Mouse (Mus musculus) heart, embryonic 13.5 days (tissue): Measurements from ENCODE around the gene Hoxb8. TPM values are rescaled to one million over a fixed set of nuclear protein-coding genes. Genes with fewer than 3 reads are reported as not detected.

Experiments
- ATAC-seq: fragments of 200-750 bp; cut with Nextera tagmentation; 2 replicates; pipeline ENCODE4 v1.8.0; 2017; ENCODE audit warnings: moderate TSS enrichment; ENCODE audit not compliant: insufficient number of reproducible peaks, low FRiP score, low TSS enrichment; ENCODE audit errors: extremely low read depth
- H3K27ac ChIP-seq: fragments of 300-500 bp; sonication (generic); replicated peaks from 2 replicates; pipeline ENCODE4 v1.5.1; 2015; ENCODE audit warnings: moderate library complexity, mild to moderate bottlenecking, inconsistent platforms
- H3K27me3 ChIP-seq: fragments of 300-500 bp; sonication (generic); replicated peaks from 2 replicates; pipeline ENCODE4 v1.6.1; 2015; ENCODE audit warnings: mild to moderate bottlenecking, inconsistent platforms
- H3K36me3 ChIP-seq: fragments of 300-500 bp; sonication (generic); 2 replicates; pipeline ENCODE4 v1.6.1; 2015; ENCODE audit warnings: mild to moderate bottlenecking, inconsistent platforms
- H3K4me1 ChIP-seq: fragments of 300-500 bp; sonication (generic); 2 replicates; pipeline ENCODE4 v1.6.1; 2015; ENCODE audit warnings: inconsistent platforms
- H3K4me2 ChIP-seq: fragments of 300-500 bp; sonication (generic); 2 replicates; pipeline ENCODE4 v1.6.1; 2015; ENCODE audit warnings: inconsistent platforms, mild to moderate bottlenecking, moderate library complexity
- H3K4me3 ChIP-seq: fragments of 300-500 bp; sonication (generic); 2 replicates; pipeline ENCODE4 v1.5.1; 2015; ENCODE audit warnings: moderate library complexity, mild to moderate bottlenecking, inconsistent platforms
- H3K9ac ChIP-seq: fragments of 300-500 bp; sonication (generic); 2 replicates; pipeline ENCODE4 v1.6.1; 2015; ENCODE audit warnings: inconsistent platforms, mild to moderate bottlenecking, moderate library complexity
- H3K9me3 ChIP-seq: fragments of 300-500 bp; sonication (generic); 2 replicates; pipeline ENCODE4 v1.6.1; 2016; ENCODE audit warnings: inconsistent platforms
- WGBS: fragments of 180-500 bp; shearing (Covaris S2); methylation state at CpG from one replicate; pipeline ENCODE4 v1.1.7; 2015; ENCODE audit warnings: mixed read lengths; 5-methylcytosine and 5-hydroxymethylcytosine counted together
- polyA plus RNA-seq: library from polyadenylated mRNA; unstranded; fragments of >200 nt; fragmentation: Nextera tagmentation; extraction: Ambion mirVana; gene quantifications from 2 replicates; pipeline ENCODE4 v1.2.1, GENCODE M21; 2015

Hoxb8 gene
- polyA plus RNA-seq, 1 experiment from 2014 or later = not detected

GRCm38 (mm10) chr11:96321846-96322245, 40.1 kb downstream of the Hoxb8 start:
- no peak overlapping the region for H3K4me3 ChIP-seq
- peak overlapping the region; percentile 48; the same call in 1 of the 2 replicates for H3K9ac ChIP-seq
- peaks cover 10% of the 10 kb centered on the region for H3K4me1 ChIP-seq
- peak overlapping the region; percentile 41; the same call in 1 of the 2 replicates for H3K4me2 ChIP-seq
- H3K27ac ChIP-seq = 0 out of 2 replicates have a peak overlapping the region, but pooled peaks have one; percentile 8
- H3K36me3 ChIP-seq = no peaks in the 10 kb centered on the region
- peaks cover 100% of the 10 kb centered on the region for H3K27me3 ChIP-seq
- WGBS = 25% methylated on average over 5 of the region's 5 CpGs
- no peak for ATAC-seq
- H3K9me3 ChIP-seq = no peaks in the 10 kb centered on the region

GRCm38 (mm10) chr11:96322738-96323137, 41.0 kb downstream of the Hoxb8 start:
- ATAC-seq = no peak
- Histone ChIP-seq H3K4me1 (peaks cover 10% of the 10 kb centered on the region), H3K27me3 (peaks cover 100% of the 10 kb centered on the region), H3K27ac (peak overlapping the region; percentile 45; the same call in 1 of the 2 replicates), H3K9ac (peak overlapping the region; percentile 48), H3K36me3 (no peaks in the 10 kb centered on the region), H3K4me3 (peak overlapping the region; percentile 10; the same call in 1 of the 2 replicates), H3K4me2 (peak overlapping the region; percentile 41), H3K9me3 (no peaks in the 10 kb centered on the region)
- WGBS = 20% methylated on average over 6 of the region's 6 CpGs

- Histone ChIP-seq H3K27me3 (peaks cover 100% of the 10 kb centered on the region), H3K9ac (peak within 1 kb of the TSS; percentile 48), H3K4me3 (peak within 1 kb of the TSS; percentile 10; the same call in 1 of the 2 replicates), H3K9me3 (no peaks in the 10 kb centered on the region), H3K4me2 (peak within 1 kb of the TSS; percentile 41), H3K4me1 (peaks cover 10% of the 10 kb centered on the region), H3K27ac (peak within 1 kb of the TSS; percentile 45), H3K36me3 (no peaks in the 10 kb centered on the region)
- 25% methylated on average over 10 of the region's 10 CpGs for WGBS
- no peak for ATAC-seq
Observed at GRCm38 (mm10) chr11:96323154-96323553, 41.4 kb downstream of the Hoxb8 start, which contains the start of gene Hoxb3. TSS of gene Hoxb3 (plus strand) at chr11:96323326.

- H3K9me3 ChIP-seq = no peaks in the 10 kb centered on the region
- H3K27me3 ChIP-seq = peaks cover 100% of the 10 kb centered on the region
- H3K4me2 ChIP-seq = peak overlapping the region; percentile 41
- no peak for ATAC-seq
- peak overlapping the region; percentile 42 for H3K9ac ChIP-seq
- peaks cover 4% of the 10 kb centered on the region; the same call in 1 of the 2 replicates for H3K4me1 ChIP-seq
- WGBS = 5% methylated on average over 5 of the region's 5 CpGs
- peak overlapping the region; percentile 8; the same call in 1 of the 2 replicates for H3K4me3 ChIP-seq
- peak overlapping the region; percentile 45 for H3K27ac ChIP-seq
- no peaks in the 10 kb centered on the region for H3K36me3 ChIP-seq
Observed at GRCm38 (mm10) chr11:96324125-96324524, 42.4 kb downstream of the Hoxb8 start.

- H3K4me1 ChIP-seq = no peaks in the 10 kb centered on the region; the same call in 1 of the 2 replicates
- H3K27me3 ChIP-seq = peaks cover 100% of the 10 kb centered on the region
- peak overlapping the region; percentile 67 for H3K9ac ChIP-seq
- no peak for ATAC-seq
- H3K36me3 ChIP-seq = no peaks in the 10 kb centered on the region
- WGBS = 8% methylated on average over 8 of the region's 8 CpGs
- peak overlapping the region; percentile 49 for H3K4me2 ChIP-seq
- peak overlapping the region; percentile 23 for H3K4me3 ChIP-seq
- H3K27ac ChIP-seq = peak overlapping the region; percentile 45; the same call in 1 of the 2 replicates
- no peaks in the 10 kb centered on the region for H3K9me3 ChIP-seq
Observed at GRCm38 (mm10) chr11:96324965-96325364, 43.3 kb downstream of the Hoxb8 start.

GRCm38 (mm10) chr11:96325747-96326212, 44.1 kb downstream of the Hoxb8 start:
- H3K4me3 ChIP-seq = peak overlapping the region; percentile 23
- WGBS = 5% methylated on average over 22 of the region's 22 CpGs

GRCm38 (mm10) chr11:96326705-96327104, 45.0 kb downstream of the Hoxb8 start:
- Histone ChIP-seq H3K9me3 (no peaks in the 10 kb centered on the region), H3K27me3 (peaks cover 100% of the 10 kb centered on the region), H3K36me3 (no peaks in the 10 kb centered on the region), H3K4me3 (peak overlapping the region; percentile 9; the same call in 1 of the 2 replicates), H3K27ac (peak overlapping the region; percentile 15; the same call in 1 of the 2 replicates), H3K9ac (peak overlapping the region; percentile 44; the same call in 1 of the 2 replicates), H3K4me1 (no peaks in the 10 kb centered on the region; the same call in 1 of the 2 replicates), H3K4me2 (peak overlapping the region; percentile 49)
- ATAC-seq = no peak
- 8% methylated on average over 12 of the region's 12 CpGs for WGBS

More at GRCm38 (mm10) chr11:96325747-96326212, 44.1 kb downstream of the Hoxb8 start:
- peak overlapping the region; percentile 67 for H3K9ac ChIP-seq
- ATAC-seq = no peak
- H3K9me3 ChIP-seq = no peaks in the 10 kb centered on the region
- no peaks in the 10 kb centered on the region for H3K36me3 ChIP-seq
- peak overlapping the region; percentile 49 for H3K4me2 ChIP-seq
- peak overlapping the region; percentile 45; the same call in 1 of the 2 replicates for H3K27ac ChIP-seq
- peaks cover 100% of the 10 kb centered on the region for H3K27me3 ChIP-seq
- H3K4me1 ChIP-seq = no peaks in the 10 kb centered on the region; the same call in 1 of the 2 replicates

GRCm38 (mm10) chr11:96327122-96327521, 45.4 kb downstream of the Hoxb8 start:
- Histone ChIP-seq H3K9ac (0 out of 2 replicates have a peak overlapping the region, but pooled peaks have one; percentile 44), H3K4me1 (no peaks in the 10 kb centered on the region; the same call in 1 of the 2 replicates), H3K36me3 (no peaks in the 10 kb centered on the region), H3K4me2 (peak overlapping the region; percentile 49), H3K9me3 (no peaks in the 10 kb centered on the region), H3K4me3 (no peak overlapping the region), H3K27ac (0 out of 2 replicates have a peak overlapping the region, but pooled peaks have one; percentile 17), H3K27me3 (peaks cover 100% of the 10 kb centered on the region)
- no peak for ATAC-seq
- 14% methylated on average over 7 of the region's 7 CpGs for WGBS

- no peak overlapping the region for H3K9ac ChIP-seq
- H3K4me2 ChIP-seq = peak overlapping the region; percentile 49
- no peaks in the 10 kb centered on the region for H3K9me3 ChIP-seq
- no peaks in the 10 kb centered on the region for H3K36me3 ChIP-seq
- peaks cover 100% of the 10 kb centered on the region for H3K27me3 ChIP-seq
- H3K27ac ChIP-seq = 0 out of 2 replicates have a peak overlapping the region, but pooled peaks have one; percentile 17
- no peak overlapping the region for H3K4me3 ChIP-seq
- WGBS = 14% methylated on average over 5 of the region's 5 CpGs
- peaks cover 2% of the 10 kb centered on the region for H3K4me1 ChIP-seq
- no peak for ATAC-seq
Observed at GRCm38 (mm10) chr11:96327750-96328149, 46.0 kb downstream of the Hoxb8 start.

GRCm38 (mm10) chr11:96328605-96329004, 46.9 kb downstream of the Hoxb8 start:
- no peak overlapping the region for H3K9ac ChIP-seq
- no peak overlapping the region for H3K4me3 ChIP-seq
- 11% methylated on average over 8 of the region's 8 CpGs for WGBS
- no peaks in the 10 kb centered on the region for H3K36me3 ChIP-seq
- no peak for ATAC-seq
- 0 out of 2 replicates have a peak overlapping the region, but pooled peaks have one; percentile 24 for H3K27ac ChIP-seq
- H3K4me1 ChIP-seq = peaks cover 4% of the 10 kb centered on the region
- H3K4me2 ChIP-seq = 0 out of 2 replicates have a peak overlapping the region, but pooled peaks have one; percentile 9
- peaks cover 100% of the 10 kb centered on the region for H3K27me3 ChIP-seq
- no peaks in the 10 kb centered on the region for H3K9me3 ChIP-seq

- no peaks in the 10 kb centered on the region for H3K36me3 ChIP-seq
- H3K4me1 ChIP-seq = peaks cover 4% of the 10 kb centered on the region
- peak overlapping the region; percentile 50 for H3K4me3 ChIP-seq
- H3K27me3 ChIP-seq = peaks cover 100% of the 10 kb centered on the region
- no peaks in the 10 kb centered on the region for H3K9me3 ChIP-seq
- H3K4me2 ChIP-seq = peak overlapping the region; percentile 67
- ATAC-seq = no peak
- H3K27ac ChIP-seq = peak overlapping the region; percentile 67
- WGBS = 2% methylated on average over 8 of the region's 8 CpGs
- H3K9ac ChIP-seq = peak overlapping the region; percentile 77
Observed at GRCm38 (mm10) chr11:96332105-96332504, 50.4 kb downstream of the Hoxb8 start.
